Mouse (Mus musculus): ENCODE data around the gene Ap1ar. TPM values are rescaled to one million over a fixed set of nuclear protein-coding genes. Genes with fewer than 3 reads are reported as not detected.

The Ap1ar gene
- total RNA-seq, 2 experiments from 2014 or later, result 19.1 to 19.8 TPM

Other genes with a start within 250 kb of the Ap1ar start
- gene Neurog2, start 204.4 kb downstream of the Ap1ar start, total RNA-seq (2021), result not detected
- 1 to 10 TPM; 1.0 to 1.4 TPM for gene Alpk1, start 57.0 kb downstream of the Ap1ar start, total RNA-seq (2021)
- gene Tifa, start 47.7 kb downstream of the Ap1ar start, total RNA-seq (2021), result under 1 TPM; 0.67 to 0.70 TPM
- gene Fam241a, start 58.8 kb upstream of the Ap1ar start, total RNA-seq (2021), result 1 to 10 TPM; 2.9 to 3.9 TPM